Mouse (Mus musculus): ENCODE data around the gene Mab21l1. TPM values are rescaled to one million over a fixed set of nuclear protein-coding genes. Genes with fewer than 3 reads are reported as not detected.

Gene Mab21l1
- total and polyA plus RNA-seq, 2 experiments from 2014 or later, result 137 to 179 TPM

- peaks cover 13% of the 10 kb centered on the region for H3K4me1 ChIP-seq (ENCODE audit: insufficient read depth, low read length)
- H3K27ac ChIP-seq, result peak overlapping the region; percentile 74
- 0 out of 2 replicates have a peak overlapping the region, but pooled peaks have one; percentile 24 for H3K9ac ChIP-seq (replicated peaks; ENCODE audit: low read length)
- no peak overlapping the region for H3K4me2 ChIP-seq (ENCODE audit: low read depth, low read length)
- TF ChIP-seq CTCF (IDR thresholded peaks at IDR 0.05; ENCODE audit: low read depth), result no peak
- peak; percentile 78 for ATAC-seq
- no peaks in the 10 kb centered on the region for H3K27me3 ChIP-seq (ENCODE audit: insufficient read depth, low read length)
- DNase-seq (ENCODE audit: low spot score), result peak; percentile 78
- WGBS, result 25% methylated on average over 5 of the region's 5 CpGs
- H3K36me3 ChIP-seq (ENCODE audit: insufficient read depth, low read length), result no peaks in the 10 kb centered on the region
- no peak overlapping the region for H3K4me3 ChIP-seq (ENCODE audit: low read length)
- H3K9me3 ChIP-seq (ENCODE audit: low read length), result no peaks in the 10 kb centered on the region
Measured at GRCm38 (mm10) chr3:55751363-55751762, 30.9 kb upstream of the Mab21l1 start.

- no peak for DNase-seq (ENCODE audit: low spot score)
- Histone ChIP-seq H3K27ac (no peak overlapping the region), H3K4me3 (ENCODE audit: low read length) (no peak overlapping the region), H3K9ac (replicated peaks; ENCODE audit: low read length) (no peak overlapping the region), H3K4me1 (ENCODE audit: insufficient read depth, low read length) (peaks cover 21% of the 10 kb centered on the region), H3K4me2 (ENCODE audit: low read depth, low read length) (no peak overlapping the region), H3K9me3 (ENCODE audit: low read length) (no peaks in the 10 kb centered on the region), H3K27me3 (ENCODE audit: insufficient read depth, low read length) (no peaks in the 10 kb centered on the region), H3K36me3 (ENCODE audit: insufficient read depth, low read length) (no peaks in the 10 kb centered on the region)
- WGBS, result 87% methylated on average over 4 of the region's 4 CpGs
- no peak for ATAC-seq
- peak; percentile 39 for TF ChIP-seq CTCF (IDR thresholded peaks at IDR 0.05; ENCODE audit: low read depth)
Measured at GRCm38 (mm10) chr3:55752558-55752957, 29.8 kb upstream of the Mab21l1 start.

- H3K4me2 ChIP-seq (ENCODE audit: low read depth, low read length), result no peak overlapping the region
- TF ChIP-seq CTCF (IDR thresholded peaks at IDR 0.05; ENCODE audit: low read depth), result no peak
- H3K27me3 ChIP-seq (ENCODE audit: insufficient read depth, low read length), result no peaks in the 10 kb centered on the region
- H3K4me3 ChIP-seq (ENCODE audit: low read length), result no peak overlapping the region
- ATAC-seq (no peak), DNase-seq (ENCODE audit: low spot score) (no peak)
- H3K9ac ChIP-seq (replicated peaks; ENCODE audit: low read length), result no peak overlapping the region
- no peaks in the 10 kb centered on the region for H3K36me3 ChIP-seq (ENCODE audit: insufficient read depth, low read length)
- peaks cover 21% of the 10 kb centered on the region for H3K4me1 ChIP-seq (ENCODE audit: insufficient read depth, low read length)
- peak overlapping the region; percentile 26; the same call in 1 of the 2 replicates for H3K27ac ChIP-seq
- no peaks in the 10 kb centered on the region for H3K9me3 ChIP-seq (ENCODE audit: low read length)
- 80% methylated on average over 6 of the region's 6 CpGs for WGBS
Measured at GRCm38 (mm10) chr3:55753872-55754271, 28.4 kb upstream of the Mab21l1 start.

DNA sequence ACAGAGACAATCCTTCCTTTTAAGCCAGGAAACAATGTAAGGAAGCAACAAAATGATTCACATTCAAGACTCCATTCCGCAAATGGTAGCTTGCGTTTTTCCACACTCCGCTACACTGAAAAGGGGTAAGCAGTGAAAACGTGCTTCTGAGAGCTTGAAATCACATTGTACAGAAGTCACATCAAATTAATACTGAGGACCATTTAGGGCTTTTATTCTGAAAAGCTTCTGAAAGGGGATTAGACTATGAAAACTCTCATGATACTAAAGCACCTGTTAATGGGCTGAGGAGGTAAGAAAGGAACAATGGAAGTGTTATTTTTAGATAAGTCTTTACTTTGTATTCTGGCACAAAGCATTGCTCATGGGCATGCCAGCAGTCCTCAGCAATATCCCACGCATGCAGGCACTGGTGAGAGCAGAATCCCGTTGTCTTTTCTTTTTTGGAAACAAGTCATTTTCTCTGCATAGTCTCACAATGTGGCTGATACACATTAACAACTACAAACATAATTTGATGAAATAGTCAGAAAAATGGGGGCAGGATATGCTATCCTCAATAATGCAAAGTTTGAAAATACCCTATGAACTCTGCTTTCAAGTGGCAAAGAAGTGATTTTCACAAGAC lies 27.2 kb upstream of the Mab21l1 start:
- WGBS, result 43% methylated on average over 6 of the region's 6 CpGs
- peak overlapping the region; percentile 66 for H3K27ac ChIP-seq
- H3K27me3 ChIP-seq (ENCODE audit: insufficient read depth, low read length), result no peaks in the 10 kb centered on the region
- DNase-seq (ENCODE audit: low spot score), result no peak
- H3K4me1 ChIP-seq (ENCODE audit: insufficient read depth, low read length), result peaks cover 21% of the 10 kb centered on the region
- no peaks in the 10 kb centered on the region for H3K36me3 ChIP-seq (ENCODE audit: insufficient read depth, low read length)
- H3K4me2 ChIP-seq (ENCODE audit: low read depth, low read length), result no peak overlapping the region
- no peak overlapping the region for H3K4me3 ChIP-seq (ENCODE audit: low read length)
- no peaks in the 10 kb centered on the region for H3K9me3 ChIP-seq (ENCODE audit: low read length)
- no peak for TF ChIP-seq CTCF (IDR thresholded peaks at IDR 0.05; ENCODE audit: low read depth)
- no peak for ATAC-seq
- no peak overlapping the region for H3K9ac ChIP-seq (replicated peaks; ENCODE audit: low read length)

DNA sequence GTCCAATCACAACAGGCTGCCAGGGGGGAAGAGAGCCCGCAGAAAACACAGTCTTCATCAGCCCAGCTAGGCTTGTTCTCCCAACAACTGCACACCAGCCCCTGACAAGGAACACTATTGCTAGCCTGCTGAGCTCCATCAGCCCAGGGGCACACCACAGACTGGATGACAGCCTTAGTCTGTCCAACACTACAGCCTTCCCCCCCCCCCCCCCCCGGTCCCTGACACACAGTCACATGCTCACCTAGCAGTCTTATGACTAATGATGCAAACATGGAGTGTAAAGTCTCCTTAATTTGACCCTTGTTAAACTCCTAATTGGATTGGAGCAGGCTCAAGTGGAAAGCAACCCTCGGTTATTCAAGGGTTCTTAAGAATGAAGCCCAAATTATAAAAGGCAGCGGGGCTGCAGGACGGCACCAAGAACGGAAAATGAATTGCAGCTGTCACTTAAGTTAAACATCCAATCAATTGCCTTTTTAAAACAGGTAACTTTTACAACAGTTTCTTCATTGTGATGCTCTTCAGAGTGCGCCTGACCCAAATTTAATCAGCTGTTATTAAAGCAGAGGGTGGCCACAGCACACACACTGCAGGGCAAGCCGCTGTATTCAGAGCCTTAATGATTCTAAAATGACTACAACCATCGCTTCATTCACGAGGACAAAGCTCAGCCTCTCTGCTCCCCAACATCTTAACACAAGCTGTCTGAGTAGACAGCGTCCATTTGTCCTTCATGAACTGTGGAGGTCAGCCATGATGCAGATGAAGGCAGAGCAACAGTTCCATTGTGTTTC lies 26.3 kb upstream of the Mab21l1 start:
- Histone ChIP-seq H3K4me1 (ENCODE audit: insufficient read depth, low read length) (peaks cover 21% of the 10 kb centered on the region), H3K9ac (replicated peaks; ENCODE audit: low read length) (no peak overlapping the region)
- 23% methylated on average over 11 of the region's 11 CpGs for WGBS

DNA sequence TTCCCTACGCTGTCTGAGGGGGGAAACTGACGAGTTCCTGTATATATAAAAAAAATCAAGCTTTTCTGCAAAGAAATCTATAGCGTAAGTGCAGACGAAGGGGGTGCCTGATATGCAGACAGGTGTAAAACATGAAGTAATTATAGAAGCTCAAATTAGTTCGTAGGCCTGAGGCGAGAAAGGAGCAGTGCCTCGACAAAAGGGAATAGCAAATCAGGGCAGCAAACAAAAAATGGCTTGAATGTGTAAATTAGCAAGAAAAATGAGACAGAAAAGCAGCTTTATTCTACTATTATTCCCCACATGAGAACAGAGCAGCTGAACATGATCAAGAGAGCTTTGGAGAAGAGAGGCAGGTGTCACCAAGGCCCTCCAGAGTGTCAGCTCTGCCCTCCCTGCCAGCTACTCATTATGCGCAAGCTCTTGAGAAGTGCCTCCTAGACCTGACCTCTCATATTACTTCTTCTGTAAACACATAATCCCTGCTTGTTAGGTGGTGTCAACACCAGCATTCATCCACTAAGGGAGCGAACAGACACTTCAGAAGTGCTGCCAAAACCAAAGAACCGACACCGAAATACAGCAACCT lies 25.6 kb upstream of the Mab21l1 start:
- Histone ChIP-seq H3K4me3 (ENCODE audit: low read length) (no peak overlapping the region), H3K27me3 (ENCODE audit: insufficient read depth, low read length) (no peaks in the 10 kb centered on the region), H3K4me1 (ENCODE audit: insufficient read depth, low read length) (peaks cover 21% of the 10 kb centered on the region), H3K36me3 (ENCODE audit: insufficient read depth, low read length) (no peaks in the 10 kb centered on the region), H3K9ac (replicated peaks; ENCODE audit: low read length) (no peak overlapping the region), H3K27ac (peak overlapping the region; percentile 66), H3K9me3 (ENCODE audit: low read length) (no peaks in the 10 kb centered on the region), H3K4me2 (ENCODE audit: low read depth, low read length) (0 out of 2 replicates have a peak overlapping the region, but pooled peaks have one; percentile 13)
- DNase-seq (ENCODE audit: low spot score), result peak; percentile 45
- TF ChIP-seq CTCF (IDR thresholded peaks at IDR 0.05; ENCODE audit: low read depth), result no peak
- WGBS, result 47% methylated on average over 11 of the region's 11 CpGs
- peak; percentile 28; the same call in 1 of the 2 replicates for ATAC-seq

More for the DNA sequence above, 26.3 kb upstream of the Mab21l1 start:
- no peaks in the 10 kb centered on the region for H3K9me3 ChIP-seq (ENCODE audit: low read length)
- H3K27ac ChIP-seq, result peak overlapping the region; percentile 66
- no peak overlapping the region for H3K4me3 ChIP-seq (ENCODE audit: low read length)
- no peaks in the 10 kb centered on the region for H3K36me3 ChIP-seq (ENCODE audit: insufficient read depth, low read length)
- 0 out of 2 replicates have a peak overlapping the region, but pooled peaks have one; percentile 13 for H3K4me2 ChIP-seq (ENCODE audit: low read depth, low read length)
- no peak for TF ChIP-seq CTCF (IDR thresholded peaks at IDR 0.05; ENCODE audit: low read depth)
- ATAC-seq, result peak; percentile 43
- no peaks in the 10 kb centered on the region for H3K27me3 ChIP-seq (ENCODE audit: insufficient read depth, low read length)
- peak; percentile 51 for DNase-seq (ENCODE audit: low spot score)

All from hindbrain, postnatal 0 days (tissue).